17 mouse cellular contexts compared by ENCODE assay signal in the genomic region with DNA sequence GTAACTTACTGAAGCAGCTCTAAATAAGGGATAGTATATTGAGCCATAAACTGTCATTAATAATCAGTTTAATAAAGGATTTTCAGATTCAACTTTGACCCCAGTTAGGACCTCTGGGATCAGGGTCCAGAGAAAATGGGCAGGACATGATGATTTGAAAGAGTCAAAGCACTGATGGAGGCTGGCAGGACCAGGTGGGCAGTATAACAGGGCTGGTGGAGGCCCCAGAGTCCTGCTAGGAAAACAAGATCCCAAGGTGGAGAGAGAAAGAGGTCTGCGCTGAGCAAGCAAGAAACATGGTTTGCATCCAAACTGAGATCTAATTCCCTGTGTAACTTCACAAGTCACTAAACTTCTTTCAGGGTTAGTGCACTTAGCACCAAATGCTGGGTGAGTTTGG.
DNase-seq lines count a peak whose midpoint lies in the region; ATAC-seq lines count a peak whose summit lies in the region.
"Had no signal": no experiment of that assay in that cellular context is flagged by ENCODE, and none has a peak within 500 bp of the region (broad histone marks: within the 10 kb centered on the region; RNA-seq: fewer than 3 reads in every experiment).

No protein-coding gene starts in this region.

- no peaks in the 10 kb centered on the region for H3K9me3 ChIP-seq in forebrain, embryonic 13.5 days (replicated peaks)
- no peaks in the 10 kb centered on the region for H3K9me3 ChIP-seq in forebrain, embryonic 11.5 days (ENCODE audit: control insufficient read depth, low read length)
- no peaks in the 10 kb centered on the region for H3K9me3 ChIP-seq in heart, embryonic 13.5 days
- H3K9me3 ChIP-seq in heart, embryonic 11.5 days (replicated peaks; ENCODE audit: control insufficient read depth, low read length): no peaks in the 10 kb centered on the region
- no peaks in the 10 kb centered on the region for H3K9me3 ChIP-seq in neural tube, embryonic 12.5 days
- H3K9me3 ChIP-seq: embryonic facial prominence, embryonic 15.5 days; forebrain, embryonic 10.5 days; G1E; heart, embryonic 15.5 days had no signal

- no peaks in the 10 kb centered on the region for H3K36me3 ChIP-seq in forebrain, embryonic 13.5 days (ENCODE audit: poor library complexity, severe bottlenecking)
- no peaks in the 10 kb centered on the region for H3K36me3 ChIP-seq in forebrain, embryonic 11.5 days (ENCODE audit: control insufficient read depth, insufficient read depth, low read length)
- H3K36me3 ChIP-seq in heart, embryonic 13.5 days: no peaks in the 10 kb centered on the region
- no peaks in the 10 kb centered on the region for H3K36me3 ChIP-seq in heart, embryonic 11.5 days (ENCODE audit: control insufficient read depth, insufficient read depth, low read length)
- no peaks in the 10 kb centered on the region for H3K36me3 ChIP-seq in neural tube, embryonic 12.5 days
- H3K36me3 ChIP-seq: embryonic facial prominence, embryonic 15.5 days; forebrain, embryonic 10.5 days; G1E; heart, embryonic 15.5 days had no signal

- no peak overlapping the region for H3K9ac ChIP-seq in forebrain, embryonic 13.5 days
- H3K9ac ChIP-seq in forebrain, embryonic 11.5 days (ENCODE audit: low read length): no peak overlapping the region
- no peak overlapping the region for H3K9ac ChIP-seq in heart, embryonic 13.5 days
- no peak overlapping the region for H3K9ac ChIP-seq in heart, embryonic 11.5 days (ENCODE audit: low read depth, low read length)
- no peak overlapping the region for H3K9ac ChIP-seq in neural tube, embryonic 12.5 days
- H3K9ac ChIP-seq: embryonic facial prominence, embryonic 15.5 days; heart, embryonic 15.5 days had no signal

- no peak overlapping the region for H3K4me2 ChIP-seq in forebrain, embryonic 13.5 days
- no peak overlapping the region for H3K4me2 ChIP-seq in forebrain, embryonic 11.5 days (ENCODE audit: low read depth, low read length, severe bottlenecking)
- H3K4me2 ChIP-seq in heart, embryonic 13.5 days: no peak overlapping the region
- no peak overlapping the region for H3K4me2 ChIP-seq in heart, embryonic 11.5 days
- H3K4me2 ChIP-seq in neural tube, embryonic 12.5 days (replicated peaks): no peak overlapping the region
- H3K4me2 ChIP-seq: embryonic facial prominence, embryonic 15.5 days; heart, embryonic 15.5 days had no signal

- no peak for DNase-seq in forebrain, embryonic 11.5 days (ENCODE audit: low spot score)
- no peak for DNase-seq in neural tube, embryonic 10.5 days (ENCODE audit: extremely low spot score, low spot score)
- DNase-seq: B cell, adult 2 months; embryo, embryonic 11 days had no signal

- 91% methylated on average over 1 of the region's 1 CpGs for WGBS in forebrain, embryonic 13.5 days
- 96% methylated on average over 1 of the region's 1 CpGs for WGBS in forebrain, embryonic 11.5 days
- 75% methylated on average over 1 of the region's 1 CpGs for WGBS in heart, embryonic 13.5 days
- 95% methylated on average over 1 of the region's 1 CpGs for WGBS in heart, embryonic 11.5 days (ENCODE audit: insufficient replicate concordance)
- 83% methylated on average over 1 of the region's 1 CpGs for WGBS in neural tube, embryonic 12.5 days

- H3K4me1 ChIP-seq in forebrain, embryonic 13.5 days: peaks cover 9% of the 10 kb centered on the region; the same call in 1 of the 2 replicates
- no peaks in the 10 kb centered on the region for H3K4me1 ChIP-seq in forebrain, embryonic 11.5 days (replicated peaks; ENCODE audit: control insufficient read depth, insufficient read depth, low read length)
- H3K4me1 ChIP-seq in heart, embryonic 13.5 days: peaks cover 19% of the 10 kb centered on the region
- no peaks in the 10 kb centered on the region; the same call in 1 of the 2 replicates for H3K4me1 ChIP-seq in heart, embryonic 11.5 days (ENCODE audit: control insufficient read depth, insufficient read depth, low read length)
- no peaks in the 10 kb centered on the region for H3K4me1 ChIP-seq in neural tube, embryonic 12.5 days
- H3K4me1 ChIP-seq: forebrain, embryonic 10.5 days had no signal

- no peak overlapping the region for H3K27ac ChIP-seq in forebrain, embryonic 13.5 days
- H3K27ac ChIP-seq in forebrain, embryonic 11.5 days (ENCODE audit: low read depth, low read length): no peak overlapping the region
- H3K27ac ChIP-seq in heart, embryonic 13.5 days (replicated peaks): 0 out of 2 replicates have a peak overlapping the region, but pooled peaks have one; percentile 15
- no peak overlapping the region for H3K27ac ChIP-seq in heart, embryonic 11.5 days (ENCODE audit: low read depth, low read length)
- no peak overlapping the region for H3K27ac ChIP-seq in neural tube, embryonic 12.5 days
- H3K27ac ChIP-seq: embryonic facial prominence, embryonic 15.5 days; forebrain, embryonic 10.5 days; heart, adult 2 months; heart, embryonic 15.5 days had no signal

- H3K27me3 ChIP-seq in forebrain, embryonic 13.5 days: no peaks in the 10 kb centered on the region
- H3K27me3 ChIP-seq in forebrain, embryonic 11.5 days (ENCODE audit: control insufficient read depth, insufficient read depth, low read length): no peaks in the 10 kb centered on the region
- H3K27me3 ChIP-seq in heart, embryonic 13.5 days (replicated peaks): no peaks in the 10 kb centered on the region
- no peaks in the 10 kb centered on the region for H3K27me3 ChIP-seq in heart, embryonic 11.5 days (ENCODE audit: control insufficient read depth, insufficient read depth, low read length)
- no peaks in the 10 kb centered on the region for H3K27me3 ChIP-seq in neural tube, embryonic 12.5 days (replicated peaks)
- H3K27me3 ChIP-seq: embryonic facial prominence, embryonic 15.5 days; heart, embryonic 15.5 days had no signal

- no peak overlapping the region for H3K4me3 ChIP-seq in forebrain, embryonic 13.5 days
- no peak overlapping the region for H3K4me3 ChIP-seq in forebrain, embryonic 11.5 days (ENCODE audit: low read depth, low read length)
- H3K4me3 ChIP-seq in heart, embryonic 13.5 days: no peak overlapping the region
- H3K4me3 ChIP-seq in heart, embryonic 11.5 days (ENCODE audit: low read depth, low read length): no peak overlapping the region
- H3K4me3 ChIP-seq in neural tube, embryonic 12.5 days: no peak overlapping the region
- H3K4me3 ChIP-seq: embryonic facial prominence, embryonic 15.5 days; erythroblast, embryonic 14.5 days; forebrain, embryonic 10.5 days; heart, adult 2 months; heart, embryonic 15.5 days had no signal

- peak; percentile 36; the same call in 1 of the 2 replicates for ATAC-seq in forebrain, embryonic 13.5 days
- ATAC-seq in forebrain, embryonic 11.5 days (replicated peaks; ENCODE audit: low FRiP score): no peak
- ATAC-seq in heart, embryonic 13.5 days (ENCODE audit: extremely low read depth, insufficient number of reproducible peaks, low FRiP score, low TSS enrichment): no peak
- ATAC-seq in heart, embryonic 11.5 days (replicated peaks; ENCODE audit: insufficient number of reproducible peaks, low FRiP score, low TSS enrichment): no peak
- ATAC-seq in neural tube, embryonic 12.5 days (ENCODE audit: low FRiP score, low read depth): peak; percentile 29; the same call in 1 of the 2 replicates
- ATAC-seq in inflammation-experienced regulatory T-cells, adult 6 months: no peak
- ATAC-seq: CD4-positive, CD25-positive, alpha-beta regulatory T cell, adult 4 months; intestine, embryonic 16.5 days had no signal

Comparison
In these comparisons a context has a peak if more than half of its experiments do, and no peak if none do; other contexts are left out.
1. ATAC-seq: peak in forebrain, embryonic 13.5 days (single experiment) and neural tube, embryonic 12.5 days (single experiment); none in forebrain, embryonic 11.5 days (single experiment), heart, embryonic 13.5 days (single experiment), heart, embryonic 11.5 days (single experiment) and inflammation-experienced regulatory T-cells, adult 6 months (single experiment).